Comparison of ENCODE assay signal across 18 mouse cellular contexts in the genomic region with DNA sequence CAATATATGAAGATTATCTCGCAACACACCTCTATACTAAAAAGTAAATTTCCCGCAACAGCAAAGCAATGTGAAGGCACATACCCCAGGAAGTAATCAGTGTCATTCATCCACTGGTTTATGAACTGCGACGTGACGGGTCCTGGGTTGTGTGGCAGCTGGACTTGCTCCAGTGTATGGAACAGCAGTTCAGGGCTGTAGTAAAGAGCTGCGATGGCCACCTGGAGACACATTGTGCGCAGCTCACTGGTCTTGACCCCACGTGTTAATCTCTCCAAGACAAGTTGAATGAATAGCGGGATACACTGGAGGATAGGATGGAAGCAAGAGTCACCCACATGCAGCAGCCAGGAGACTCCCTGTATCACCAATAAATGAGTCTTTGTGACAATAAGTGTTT.
"Had no signal": no experiment of that assay in that cellular context is flagged by ENCODE, and none has a peak within 500 bp of the region (broad histone marks: within the 10 kb centered on the region; RNA-seq: fewer than 3 reads in every experiment).

No protein-coding gene starts in this region.

- H3K27ac ChIP-seq: liver, embryonic 14.5 days; lung, embryonic 15.5 days; midbrain, embryonic 10.5 days; midbrain, embryonic 12.5 days; neural tube, embryonic 13.5 days had no signal

- H3K9ac ChIP-seq: liver, embryonic 14.5 days; lung, embryonic 15.5 days; midbrain, embryonic 12.5 days; neural tube, embryonic 13.5 days had no signal

- H3K27me3 ChIP-seq: lung, embryonic 15.5 days; midbrain, embryonic 12.5 days; neural tube, embryonic 13.5 days had no signal

- H3K4me1 ChIP-seq: lung, embryonic 15.5 days; midbrain, embryonic 10.5 days; midbrain, embryonic 12.5 days; neural tube, embryonic 13.5 days had no signal

- DNase-seq: lung, adult 18-20 months; midbrain, embryonic 14.5 days; retina, postnatal 1 day; right cerebral cortex, adult 18-20 months; right cerebral cortex, postnatal 25 days; right cerebral cortex, postnatal 4 days; spleen, adult 18-20 months; thymus, adult 18-20 months; thymus, postnatal 14 days; thymus, postnatal 36 days had no signal

- H3K4me2 ChIP-seq: lung, embryonic 15.5 days; midbrain, embryonic 12.5 days; neural tube, embryonic 13.5 days had no signal

- H3K9me3 ChIP-seq: lung, embryonic 15.5 days; midbrain, embryonic 10.5 days; midbrain, embryonic 12.5 days; neural tube, embryonic 13.5 days had no signal

- ATAC-seq: lung, postnatal 0 days; midbrain, embryonic 16.5 days had no signal

- H3K4me3 ChIP-seq: lung, embryonic 15.5 days; midbrain, embryonic 10.5 days; midbrain, embryonic 12.5 days; myocyte; neural tube, embryonic 13.5 days had no signal
